Mouse (Mus musculus) liver, embryonic 15.5 days (tissue): ENCODE results near the gene Vgll2. TPM values are rescaled to one million over a fixed set of nuclear protein-coding genes. Genes with fewer than 3 reads are reported as not detected.
A peak's percentile ranks its signal among the peaks of the same experiment; 100 is the strongest.

Source experiments
- ATAC-seq: fragments of 200-750 bp; cut with Nextera tagmentation; 2 replicates; pipeline ENCODE4 v1.8.0; 2017; ENCODE audit warnings: moderate number of reproducible peaks, mild to moderate bottlenecking, moderate library complexity; ENCODE audit not compliant: insufficient read depth
- H3K27ac ChIP-seq: fragments of 300-500 bp; sonication (generic); replicated peaks from 2 replicates; pipeline ENCODE4 v1.5.1; 2015; ENCODE audit warnings: mild to moderate bottlenecking, inconsistent platforms
- H3K27me3 ChIP-seq: fragments of 300-500 bp; sonication (generic); 2 replicates; pipeline ENCODE4 v1.6.1; 2015; ENCODE audit warnings: mild to moderate bottlenecking, inconsistent platforms
- H3K36me3 ChIP-seq: fragments of 300-500 bp; sonication (generic); replicated peaks from 2 replicates; pipeline ENCODE4 v1.6.1; 2015; ENCODE audit warnings: moderate library complexity, mild to moderate bottlenecking, inconsistent platforms
- H3K4me1 ChIP-seq: fragments of 300-500 bp; sonication (generic); replicated peaks from 2 replicates; pipeline ENCODE4 v1.6.1; 2015; ENCODE audit warnings: inconsistent platforms
- H3K4me2 ChIP-seq: fragments of 300-500 bp; sonication (generic); 2 replicates; pipeline ENCODE4 v1.6.1; 2015; ENCODE audit warnings: moderate library complexity, mild to moderate bottlenecking, inconsistent platforms
- H3K4me3 ChIP-seq: fragments of 300-500 bp; sonication (generic); replicated peaks from 2 replicates; pipeline ENCODE4 v1.5.1; 2015; ENCODE audit warnings: mild to moderate bottlenecking, inconsistent platforms
- H3K9ac ChIP-seq: fragments of 300-500 bp; sonication (generic); 2 replicates; pipeline ENCODE4 v1.6.1; 2015; ENCODE audit warnings: moderate library complexity, mild to moderate bottlenecking, inconsistent platforms
- H3K9me3 ChIP-seq: fragments of 300-500 bp; sonication (generic); replicated peaks from 2 replicates; pipeline ENCODE4 v1.6.1; 2016; ENCODE audit warnings: inconsistent platforms
- WGBS: fragments of 180-500 bp; shearing (Covaris S2); methylation state at CpG from one replicate; pipeline ENCODE4 v1.1.7; 2015; ENCODE audit warnings: mixed read lengths; ENCODE audit not compliant: insufficient replicate concordance; 5-methylcytosine and 5-hydroxymethylcytosine counted together
- polyA plus RNA-seq: library from polyadenylated mRNA; unstranded; fragments of >200 nt; fragmentation: Nextera tagmentation; extraction: Ambion mirVana; gene quantifications from 2 replicates; pipeline ENCODE4 v1.2.1, GENCODE M21; 2015

Vgll2 gene
- polyA plus RNA-seq = 0.92 and 1.2 TPM in 2 replicates

GRCm38 (mm10) chr10:52022413-52023212 lies at the start of gene Vgll2:
Gene Vgll2, plus strand, starts transcription at chr10:52022502.
- H3K4me3 ChIP-seq = peak within 1 kb of the TSS; percentile 26
- no peaks in the 10 kb centered on the region for H3K9me3 ChIP-seq
- no peak for ATAC-seq
- no peaks in the 10 kb centered on the region for H3K36me3 ChIP-seq
- under 1% methylated on average over 55 of the region's 60 CpGs for WGBS
- no peak within 1 kb of the TSS for H3K9ac ChIP-seq
- H3K4me1 ChIP-seq = peaks cover 4% of the 10 kb centered on the region; the same call in 1 of the 2 replicates
- H3K27me3 ChIP-seq = peaks cover 80% of the 10 kb centered on the region
- H3K4me2 ChIP-seq = peak within 1 kb of the TSS; percentile 58
- no peak within 1 kb of the TSS for H3K27ac ChIP-seq

- Histone ChIP-seq H3K4me1 (no peaks in the 10 kb centered on the region), H3K4me2 (no peak overlapping the region), H3K9me3 (no peaks in the 10 kb centered on the region), H3K36me3 (no peaks in the 10 kb centered on the region), H3K4me3 (no peak overlapping the region), H3K9ac (no peak overlapping the region), H3K27ac (no peak overlapping the region), H3K27me3 (no peaks in the 10 kb centered on the region)
- no peak for ATAC-seq
- WGBS = 44% methylated on average over 4 of the region's 4 CpGs
Measured at GRCm38 (mm10) chr10:51975137-51975536, 47.2 kb upstream of the Vgll2 start.

GRCm38 (mm10) chr10:51975587-51975986 lies 46.7 kb upstream of the Vgll2 start:
- Histone ChIP-seq H3K27me3 (no peaks in the 10 kb centered on the region), H3K4me3 (no peak overlapping the region), H3K9ac (no peak overlapping the region), H3K4me2 (no peak overlapping the region), H3K4me1 (no peaks in the 10 kb centered on the region), H3K27ac (no peak overlapping the region), H3K36me3 (no peaks in the 10 kb centered on the region), H3K9me3 (no peaks in the 10 kb centered on the region)
- 51% methylated on average over 3 of the region's 3 CpGs for WGBS
- no peak for ATAC-seq

GRCm38 (mm10) chr10:51981651-51982050 lies 40.7 kb upstream of the Vgll2 start:
- ATAC-seq = no peak
- WGBS = 48% methylated on average over 6 of the region's 6 CpGs
- no peaks in the 10 kb centered on the region for H3K36me3 ChIP-seq

GRCm38 (mm10) chr10:51982395-51982794 lies 39.9 kb upstream of the Vgll2 start:
- Histone ChIP-seq H3K4me1 (no peaks in the 10 kb centered on the region), H3K4me3 (no peak overlapping the region), H3K27ac (no peak overlapping the region), H3K4me2 (no peak overlapping the region), H3K9ac (no peak overlapping the region), H3K36me3 (no peaks in the 10 kb centered on the region), H3K27me3 (no peaks in the 10 kb centered on the region), H3K9me3 (no peaks in the 10 kb centered on the region)
- WGBS = 67% methylated on average over 6 of the region's 6 CpGs
- no peak for ATAC-seq

More at GRCm38 (mm10) chr10:51981651-51982050, 40.7 kb upstream of the Vgll2 start:
- Histone ChIP-seq H3K27ac (no peak overlapping the region), H3K27me3 (no peaks in the 10 kb centered on the region), H3K4me3 (no peak overlapping the region), H3K4me1 (no peaks in the 10 kb centered on the region), H3K4me2 (no peak overlapping the region), H3K9me3 (no peaks in the 10 kb centered on the region), H3K9ac (no peak overlapping the region)

- Histone ChIP-seq H3K4me1 (no peaks in the 10 kb centered on the region), H3K4me2 (no peak overlapping the region), H3K27me3 (peaks cover 40% of the 10 kb centered on the region), H3K27ac (no peak overlapping the region), H3K9ac (no peak overlapping the region), H3K36me3 (no peaks in the 10 kb centered on the region), H3K9me3 (no peaks in the 10 kb centered on the region), H3K4me3 (no peak overlapping the region)
- 57% methylated on average over 1 of the region's 1 CpGs for WGBS
- no peak for ATAC-seq
Measured at GRCm38 (mm10) chr10:52018471-52018870, 3.8 kb upstream of the Vgll2 start.

- H3K4me1 ChIP-seq = no peaks in the 10 kb centered on the region
- 2% methylated on average over 9 of the region's 9 CpGs for WGBS
- no peak overlapping the region for H3K4me2 ChIP-seq
- H3K27ac ChIP-seq = no peak overlapping the region
- no peaks in the 10 kb centered on the region for H3K36me3 ChIP-seq
- no peak overlapping the region for H3K9ac ChIP-seq
- H3K9me3 ChIP-seq = no peaks in the 10 kb centered on the region
- no peak for ATAC-seq
- peaks cover 68% of the 10 kb centered on the region for H3K27me3 ChIP-seq
- H3K4me3 ChIP-seq = no peak overlapping the region
Measured at GRCm38 (mm10) chr10:52021231-52021630, 1.1 kb upstream of the Vgll2 start.

- no peak overlapping the region for H3K27ac ChIP-seq
- H3K4me1 ChIP-seq = no peaks in the 10 kb centered on the region
- H3K9ac ChIP-seq = no peak overlapping the region
- no peak overlapping the region for H3K4me3 ChIP-seq
- under 1% methylated on average over 15 of the region's 15 CpGs for WGBS
- peak overlapping the region; percentile 58; the same call in 1 of the 2 replicates for H3K4me2 ChIP-seq
- H3K36me3 ChIP-seq = no peaks in the 10 kb centered on the region
- H3K27me3 ChIP-seq = peaks cover 73% of the 10 kb centered on the region
- ATAC-seq = no peak
- no peaks in the 10 kb centered on the region for H3K9me3 ChIP-seq
Measured at GRCm38 (mm10) chr10:52021736-52022394, 437 bp upstream of the Vgll2 start.

GRCm38 (mm10) chr10:52023213-52024052 lies 1.1 kb downstream of the Vgll2 start:
- ATAC-seq = no peak
- Histone ChIP-seq H3K4me2 (peak overlapping the region; percentile 58; the same call in 1 of the 2 replicates), H3K27me3 (peaks cover 89% of the 10 kb centered on the region), H3K27ac (no peak overlapping the region), H3K36me3 (no peaks in the 10 kb centered on the region), H3K4me1 (peaks cover 4% of the 10 kb centered on the region; the same call in 1 of the 2 replicates), H3K9ac (no peak overlapping the region), H3K4me3 (no peak overlapping the region), H3K9me3 (no peaks in the 10 kb centered on the region)
- WGBS = 3% methylated on average over 17 of the region's 17 CpGs

GRCm38 (mm10) chr10:52024053-52024410 lies 1.7 kb downstream of the Vgll2 start:
- ATAC-seq = no peak
- no peak overlapping the region for H3K4me3 ChIP-seq
- H3K27ac ChIP-seq = no peak overlapping the region
- H3K4me2 ChIP-seq = no peak overlapping the region
- peaks cover 4% of the 10 kb centered on the region; the same call in 1 of the 2 replicates for H3K4me1 ChIP-seq
- 5% methylated on average over 2 of the region's 2 CpGs for WGBS
- no peaks in the 10 kb centered on the region for H3K9me3 ChIP-seq
- H3K36me3 ChIP-seq = no peaks in the 10 kb centered on the region
- no peak overlapping the region for H3K9ac ChIP-seq
- peaks cover 95% of the 10 kb centered on the region for H3K27me3 ChIP-seq

GRCm38 (mm10) chr10:52025291-52025690 lies 3.0 kb downstream of the Vgll2 start:
- 0% methylated on average over 1 of the region's 1 CpGs for WGBS

More at GRCm38 (mm10) chr10:52025291-52025690, 3.0 kb downstream of the Vgll2 start:
- Histone ChIP-seq H3K27ac (no peak overlapping the region), H3K36me3 (no peaks in the 10 kb centered on the region), H3K4me3 (no peak overlapping the region), H3K4me1 (peaks cover 4% of the 10 kb centered on the region; the same call in 1 of the 2 replicates), H3K9ac (no peak overlapping the region), H3K9me3 (no peaks in the 10 kb centered on the region), H3K4me2 (no peak overlapping the region), H3K27me3 (peaks cover 94% of the 10 kb centered on the region)
- ATAC-seq = no peak
